Mouse (Mus musculus) cerebellum, adult 2 months (tissue): ENCODE measurements around the gene Nudt3. TPM values are rescaled to one million over a fixed set of nuclear protein-coding genes. Genes with fewer than 3 reads are reported as not detected.

Experiments
- DNase-seq, 2 experiments: peaks; one replicate each; pipeline ENCODE4 v3.0.0; 2021
- H3K27ac ChIP-seq: fragments of 200-500 bp; 2 replicates; pipeline ENCODE4 v1.5.1; 2012; ENCODE audit warnings: low read length, control low read depth, inconsistent platforms; ENCODE audit not compliant: insufficient read depth
- H3K27me3 ChIP-seq: fragments of 200-500 bp; 2 replicates; pipeline ENCODE4 v1.6.1; 2012; ENCODE audit warnings: inconsistent platforms, mild to moderate bottlenecking, low read length, moderate library complexity; ENCODE audit not compliant: control insufficient read depth, insufficient read depth
- H3K4me1 ChIP-seq: fragments of 200-500 bp; 2 replicates; pipeline ENCODE4 v1.6.1; 2011; ENCODE audit warnings: low read length; ENCODE audit not compliant: control insufficient read depth, insufficient read depth
- H3K4me3 ChIP-seq: fragments of 200-500 bp; replicated peaks from 2 replicates; pipeline ENCODE3; 2011; ENCODE audit warnings: mild to moderate bottlenecking, low read depth, low read length, control low read depth; ENCODE audit not compliant: insufficient read depth
- CTCF ChIP-seq: fragments of 200-500 bp; IDR thresholded peaks from 2 replicates; pipeline ENCODE4 v1.5.1; 2011; ENCODE audit warnings: low read depth, mild to moderate bottlenecking, control low read depth, low read length, moderate library complexity, borderline replicate concordance; ENCODE audit not compliant: insufficient read depth
- POLR2A ChIP-seq: fragments of 200-500 bp; IDR thresholded peaks from 2 replicates; pipeline ENCODE4 v1.6.1; 2011; ENCODE audit warnings: low read length, control low read depth, borderline replicate concordance; ENCODE audit not compliant: insufficient read depth
- WGBS: fragments of 180-500 bp; shearing (Covaris S2); methylation state at CpG from one replicate; pipeline ENCODE4 v1.1.7; 2018; 5-methylcytosine and 5-hydroxymethylcytosine counted together
- polyA plus RNA-seq: library from polyadenylated mRNA; depleted of rRNA; stranded (reverse); fragments of >200 nt; gene quantifications from 2 replicates; pipeline ENCODE4 v1.2.3, GENCODE M21; 2012; rRNA removed

The Nudt3 gene
- polyA plus RNA-seq, 1 experiment = 366 TPM

- 54% methylated on average over 11 of the region's 11 CpGs for WGBS
- Histone ChIP-seq H3K4me3 (no peak overlapping the region), H3K27ac (no peak overlapping the region), H3K4me1 (peaks cover 17% of the 10 kb centered on the region), H3K27me3 (no peaks in the 10 kb centered on the region)
- DNase-seq = no peak
- no peak for TF ChIP-seq POLR2A
Observed at GRCm38 (mm10) chr17:27544551-27544950, 78.7 kb downstream of the Nudt3 start.

- no peak for DNase-seq
- TF ChIP-seq POLR2A = no peak
- no peak for TF ChIP-seq CTCF
- WGBS = 25% methylated on average over 3 of the region's 3 CpGs
- peaks cover 9% of the 10 kb centered on the region for H3K4me1 ChIP-seq
- H3K27me3 ChIP-seq = no peaks in the 10 kb centered on the region
- no peak overlapping the region for H3K4me3 ChIP-seq
- no peak overlapping the region for H3K27ac ChIP-seq
Observed at GRCm38 (mm10) chr17:27541984-27542383, 81.3 kb downstream of the Nudt3 start.

- Histone ChIP-seq H3K27me3 (no peaks in the 10 kb centered on the region), H3K4me1 (peaks cover 9% of the 10 kb centered on the region), H3K27ac (no peak overlapping the region), H3K4me3 (no peak overlapping the region)
- no peak for DNase-seq
- no peak for TF ChIP-seq CTCF
- no peak for TF ChIP-seq POLR2A
- 92% methylated on average over 2 of the region's 2 CpGs for WGBS
Observed at GRCm38 (mm10) chr17:27541261-27541660, 82.0 kb downstream of the Nudt3 start.

- peaks cover 3% of the 10 kb centered on the region; the same call in 1 of the 2 replicates for H3K4me1 ChIP-seq
- no peak overlapping the region for H3K27ac ChIP-seq
- TF ChIP-seq POLR2A (0 out of 2 replicates have a peak, but pooled peaks have one; percentile 12), CTCF (peak; percentile 100)
- DNase-seq = peak; percentile 84 to 95
- 5% methylated on average over 10 of the region's 10 CpGs for WGBS
- peak overlapping the region; percentile 0 for H3K4me3 ChIP-seq
- H3K27me3 ChIP-seq = no peaks in the 10 kb centered on the region
Observed at GRCm38 (mm10) chr17:27534718-27535117, 88.6 kb downstream of the Nudt3 start.

- TF ChIP-seq CTCF (no peak; the same call in 1 of the 2 replicates), POLR2A (no peak)
- Histone ChIP-seq H3K27ac (no peak overlapping the region), H3K27me3 (no peaks in the 10 kb centered on the region), H3K4me3 (no peak overlapping the region), H3K4me1 (peaks cover 3% of the 10 kb centered on the region; the same call in 1 of the 2 replicates)
- 91% methylated on average over 3 of the region's 3 CpGs for WGBS
- DNase-seq = no peak
Observed at GRCm38 (mm10) chr17:27533354-27533753, 89.9 kb downstream of the Nudt3 start.

- Histone ChIP-seq H3K27me3 (no peaks in the 10 kb centered on the region), H3K27ac (no peak overlapping the region), H3K4me1 (peaks cover 3% of the 10 kb centered on the region; the same call in 1 of the 2 replicates), H3K4me3 (no peak overlapping the region)
- 95% methylated on average over 8 of the region's 8 CpGs for WGBS
- no peak for DNase-seq
- no peak for TF ChIP-seq POLR2A
- no peak for TF ChIP-seq CTCF
Observed at GRCm38 (mm10) chr17:27532095-27532494, 91.2 kb downstream of the Nudt3 start.

Other genes with a start within 250 kb of the Nudt3 start
- gene Grm4, start 102.1 kb downstream of the Nudt3 start, polyA plus RNA-seq = 310 and 403 TPM in 2 replicates
- gene Hmga1, start 67.0 kb downstream of the Nudt3 start, polyA plus RNA-seq = 124 and 133 TPM in 2 replicates
- gene AI413582, start 57.7 kb downstream of the Nudt3 start, polyA plus RNA-seq = 98.9 and 104 TPM in 2 replicates
- gene RPS10-NUDT3, start 11.7 kb upstream of the Nudt3 start, polyA plus RNA-seq = 0.16 TPM in 2 replicates
- gene Rps10, start 13.2 kb upstream of the Nudt3 start, polyA plus RNA-seq = 479 and 488 TPM in 2 replicates
- 228 and 244 TPM in 2 replicates for gene Pacsin1, start 32.0 kb upstream of the Nudt3 start, polyA plus RNA-seq
- 1.2 and 1.3 TPM in 2 replicates for gene Spdef, start 105.5 kb upstream of the Nudt3 start, polyA plus RNA-seq
- 152 and 156 TPM in 2 replicates for gene D17Wsu92e, start 197.2 kb upstream of the Nudt3 start, polyA plus RNA-seq
- gene Snrpc, start 214.7 kb upstream of the Nudt3 start, polyA plus RNA-seq = 81.7 and 85.3 TPM in 2 replicates
- 18.2 and 18.5 TPM in 2 replicates for gene Uhrf1bp1, start 232.9 kb upstream of the Nudt3 start, polyA plus RNA-seq